Mouse (Mus musculus): ENCODE data around the gene Shmt1. TPM values are rescaled to one million over a fixed set of nuclear protein-coding genes. Genes with fewer than 3 reads are reported as not detected.

Shmt1 gene
- total RNA-seq, 2 experiments from 2014 or later = 3.3 to 4.2 TPM

DNA sequence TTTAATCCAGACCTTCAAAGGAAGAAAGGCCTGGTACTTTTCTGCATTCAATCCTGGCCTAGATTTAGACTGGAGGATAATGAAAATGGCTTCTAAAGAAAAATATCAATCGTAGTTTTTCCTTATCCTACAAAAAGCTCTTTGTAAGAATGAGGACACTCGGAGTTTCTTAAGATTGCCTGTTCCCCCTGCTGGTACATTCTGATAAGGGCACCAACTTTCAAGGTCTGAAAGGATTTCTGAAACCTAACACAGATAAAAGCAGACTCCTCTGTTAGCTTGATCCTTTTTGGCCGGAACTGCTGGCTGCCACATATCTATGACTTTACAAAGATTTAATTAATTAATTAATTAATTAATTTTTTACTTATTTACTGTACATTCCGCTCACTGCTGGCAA lies 44.5 kb downstream of the Shmt1 start:
- intact Hi-C loops (cut with DNase I) = no loop called here
- no peak for DNase-seq (ENCODE audit: extremely low spot score in 1 of 2, low spot score in 2 of 2)

- no peak for DNase-seq (ENCODE audit: extremely low spot score in 1 of 2, low spot score in 2 of 2)
- intact Hi-C loops (cut with DNase I) = no loop called here
Measured at GRCm38 (mm10) chr11:60761681-60762080, 49.8 kb downstream of the Shmt1 start.

DNA sequence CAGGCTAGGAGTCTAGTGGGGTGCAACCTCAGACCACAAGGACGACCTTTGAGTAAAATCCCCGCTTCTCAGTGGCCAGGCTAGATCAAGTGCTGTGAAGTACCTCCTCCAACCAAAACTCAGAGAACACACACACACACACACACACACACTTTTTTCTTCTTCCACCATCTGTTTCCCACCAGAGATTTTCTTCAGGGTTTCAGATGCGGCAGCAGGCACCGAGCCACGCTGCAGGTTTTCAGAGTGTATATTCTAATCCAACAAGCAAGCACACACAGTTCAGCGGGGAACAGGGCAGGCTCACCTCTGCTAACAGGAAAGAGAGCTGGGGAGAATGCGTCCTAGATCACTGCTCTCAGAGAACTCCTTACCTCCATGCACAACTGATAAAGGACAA lies 55.9 kb downstream of the Shmt1 start:
- peak in 1 of 2 experiments; percentile 24 for DNase-seq (ENCODE audit: extremely low spot score in 1 of 2, low spot score in 2 of 2)
- intact Hi-C loops (cut with DNase I) = no loop called here

- intact Hi-C loops (cut with DNase I) = no loop called here
- DNase-seq (ENCODE audit: extremely low spot score in 1 of 2, low spot score in 2 of 2) = no peak
Measured at GRCm38 (mm10) chr11:60740321-60740720, 71.2 kb downstream of the Shmt1 start.

Other genes with a start within 250 kb of the Shmt1 start
- gene Llgl1, start 112.0 kb downstream of the Shmt1 start, total RNA-seq (2021) = 10 to 100 TPM; 32.5 to 33.9 TPM
- 10 to 100 TPM; 48.5 to 59.6 TPM for gene Flii, start 84.5 kb downstream of the Shmt1 start, total RNA-seq (2021)
- gene Mief2, start 83.3 kb downstream of the Shmt1 start, total RNA-seq (2021) = 10 to 100 TPM; 25.9 to 26.2 TPM
- 1 to 10 TPM; 4.7 to 5.3 TPM for gene Top3a, start 34.4 kb downstream of the Shmt1 start, total RNA-seq (2021)
- gene Smcr8, start 34.2 kb downstream of the Shmt1 start, total RNA-seq (2021) = 10 to 100 TPM; 24.6 to 26.0 TPM
- gene Dhrs7b, start 18.9 kb upstream of the Shmt1 start, total RNA-seq (2021) = 10 to 100 TPM; 29.1 to 29.7 TPM
- gene Tmem11, start 67.6 kb upstream of the Shmt1 start, total RNA-seq (2021) = 10 to 100 TPM; 25.2 TPM
- gene Natd1, start 103.0 kb upstream of the Shmt1 start, total RNA-seq (2021) = 10 to 100 TPM; 12.4 to 13.7 TPM
- gene Map2k3, start 120.3 kb upstream of the Shmt1 start, total RNA-seq (2021) = 10 to 100 TPM; 13.4 to 14.3 TPM
- 1 to 10 TPM; 8.2 to 8.3 TPM for gene Kcnj12, start 210.8 kb upstream of the Shmt1 start, total RNA-seq (2021)

Data from left cerebral cortex, postnatal 10 days (tissue).